Mouse (Mus musculus) liver, adult 2 months (tissue): ENCODE results near the gene Tmem209. TPM values are rescaled to one million over a fixed set of nuclear protein-coding genes. Genes with fewer than 3 reads are reported as not detected.

Experiments
- DNase-seq: peaks from one replicate; pipeline ENCODE4 v3.0.0-alpha.2; 2011; ENCODE audit warnings: low read depth, low spot score; ENCODE audit errors: extremely low read depth
- H3K27ac ChIP-seq: fragments of 200-500 bp; replicated peaks from 2 replicates; pipeline ENCODE4 v1.5.1; 2012; ENCODE audit warnings: low read depth, mild to moderate bottlenecking, control low read depth, inconsistent platforms, low read length; ENCODE audit not compliant: insufficient read depth
- H3K27me3 ChIP-seq: fragments of 200-500 bp; 2 replicates; pipeline ENCODE4 v1.6.1; 2012; ENCODE audit warnings: mild to moderate bottlenecking, moderate library complexity, low read length, inconsistent platforms; ENCODE audit not compliant: control insufficient read depth, insufficient read depth
- H3K36me3 ChIP-seq: fragments of 200-500 bp; 2 replicates; pipeline ENCODE4 v1.6.1; 2012; ENCODE audit warnings: low read length, inconsistent platforms; ENCODE audit not compliant: control insufficient read depth, insufficient read depth
- H3K4me1 ChIP-seq: fragments of 200-500 bp; 2 replicates; pipeline ENCODE4 v1.6.1; 2011; ENCODE audit warnings: low read length; ENCODE audit not compliant: control insufficient read depth, insufficient read depth
- H3K4me3 ChIP-seq: fragments of 200-500 bp; 2 replicates; pipeline ENCODE4 v1.5.1; 2011; ENCODE audit warnings: low read depth, mild to moderate bottlenecking, control low read depth, low read length, moderate library complexity; ENCODE audit not compliant: insufficient read depth
- H3K79me2 ChIP-seq: fragments of 200-500 bp; 2 replicates; pipeline ENCODE4 v1.6.1; 2012; ENCODE audit warnings: inconsistent platforms, mild to moderate bottlenecking, low read length, moderate library complexity; ENCODE audit not compliant: control insufficient read depth, insufficient read depth
- H3K9ac ChIP-seq: fragments of 200-500 bp; 2 replicates; pipeline ENCODE4 v1.6.1; 2012; ENCODE audit warnings: low read depth, mild to moderate bottlenecking, control low read depth, inconsistent platforms, low read length
- CTCF ChIP-seq: fragments of 200-500 bp; IDR thresholded peaks from 2 replicates; pipeline ENCODE4 v1.5.1; 2011; ENCODE audit warnings: low read depth, low read length, control low read depth
- POLR2A ChIP-seq: fragments of 200-500 bp; IDR thresholded peaks from 2 replicates; pipeline ENCODE4 v1.6.1; 2011; ENCODE audit warnings: low read length, control low read depth; ENCODE audit not compliant: insufficient read depth; ENCODE audit errors: extremely low read depth
- WGBS: fragments of 180-500 bp; shearing (Covaris S2); methylation state at CpG from one replicate; pipeline ENCODE4 v1.1.7; 2018; 5-methylcytosine and 5-hydroxymethylcytosine counted together
- polyA plus RNA-seq: library from polyadenylated mRNA; depleted of rRNA; stranded (reverse); fragments of >200 nt; gene quantifications from 2 replicates; pipeline ENCODE4 v1.2.3, GENCODE M21; 2012
- total RNA-seq: library from RNA; depleted of rRNA; stranded (reverse); fragments of >200 nt; gene quantifications from 2 replicates; pipeline ENCODE4 v1.2.3, GENCODE M21; 2014

Tmem209 gene
- total and polyA plus RNA-seq, 2 experiments = 9.2 to 23.5 TPM

GRCm38 (mm10) chr6:30552628-30553027 is 43.0 kb upstream of the Tmem209 start:
- peaks cover 2% of the 10 kb centered on the region; the same call in 1 of the 2 replicates for H3K4me1 ChIP-seq
- no peaks in the 10 kb centered on the region for H3K36me3 ChIP-seq
- no peak for DNase-seq
- H3K27ac ChIP-seq = no peak overlapping the region
- no peak overlapping the region for H3K4me3 ChIP-seq
- no peaks in the 10 kb centered on the region for H3K79me2 ChIP-seq
- WGBS = 67% methylated on average over 6 of the region's 6 CpGs
- no peak overlapping the region for H3K9ac ChIP-seq
- TF ChIP-seq CTCF = no peak
- no peak for TF ChIP-seq POLR2A
- peaks cover 2% of the 10 kb centered on the region; the same call in 1 of the 2 replicates for H3K27me3 ChIP-seq

- no peak overlapping the region for H3K27ac ChIP-seq
- no peak for TF ChIP-seq POLR2A
- TF ChIP-seq CTCF = no peak
- no peak for DNase-seq
- WGBS = 40% methylated on average over 23 of the region's 23 CpGs
- H3K9ac ChIP-seq = no peak overlapping the region
- H3K27me3 ChIP-seq = peaks cover 2% of the 10 kb centered on the region; the same call in 1 of the 2 replicates
- H3K4me1 ChIP-seq = peaks cover 2% of the 10 kb centered on the region; the same call in 1 of the 2 replicates
- H3K4me3 ChIP-seq = no peak overlapping the region
- no peaks in the 10 kb centered on the region for H3K36me3 ChIP-seq
- H3K79me2 ChIP-seq = no peaks in the 10 kb centered on the region
These were observed 42.3 kb upstream of the Tmem209 start for GRCm38 (mm10) chr6:30551644-30552580.

GRCm38 (mm10) chr6:30551193-30551515 is 41.6 kb upstream of the Tmem209 start:
- Histone ChIP-seq H3K27me3 (peaks cover 2% of the 10 kb centered on the region; the same call in 1 of the 2 replicates), H3K27ac (no peak overlapping the region), H3K4me3 (no peak overlapping the region)

GRCm38 (mm10) chr6:30550496-30551192 is 41.1 kb upstream of the Tmem209 start:
- no peaks in the 10 kb centered on the region for H3K36me3 ChIP-seq
- H3K9ac ChIP-seq = no peak overlapping the region
- H3K4me3 ChIP-seq = no peak overlapping the region
- H3K4me1 ChIP-seq = peaks cover 2% of the 10 kb centered on the region; the same call in 1 of the 2 replicates
- no peak for TF ChIP-seq POLR2A
- TF ChIP-seq CTCF = no peak
- peaks cover 2% of the 10 kb centered on the region; the same call in 1 of the 2 replicates for H3K27me3 ChIP-seq
- H3K79me2 ChIP-seq = no peaks in the 10 kb centered on the region
- DNase-seq = no peak
- 92% methylated on average over 7 of the region's 7 CpGs for WGBS
- H3K27ac ChIP-seq = no peak overlapping the region

More at GRCm38 (mm10) chr6:30551193-30551515, 41.6 kb upstream of the Tmem209 start:
- no peaks in the 10 kb centered on the region for H3K36me3 ChIP-seq
- peaks cover 2% of the 10 kb centered on the region; the same call in 1 of the 2 replicates for H3K4me1 ChIP-seq
- no peak for TF ChIP-seq POLR2A
- no peak for TF ChIP-seq CTCF
- H3K9ac ChIP-seq = no peak overlapping the region
- H3K79me2 ChIP-seq = no peaks in the 10 kb centered on the region
- DNase-seq = no peak

GRCm38 (mm10) chr6:30549231-30549761 is 39.7 kb upstream of the Tmem209 start:
- Histone ChIP-seq H3K79me2 (no peaks in the 10 kb centered on the region), H3K4me3 (no peak overlapping the region), H3K36me3 (no peaks in the 10 kb centered on the region), H3K27me3 (peaks cover 2% of the 10 kb centered on the region; the same call in 1 of the 2 replicates), H3K4me1 (peaks cover 2% of the 10 kb centered on the region; the same call in 1 of the 2 replicates), H3K9ac (no peak overlapping the region), H3K27ac (no peak overlapping the region)
- peak; percentile 18 for DNase-seq
- 45% methylated on average over 15 of the region's 15 CpGs for WGBS
- TF ChIP-seq CTCF (no peak), POLR2A (no peak)
